Mouse (Mus musculus) brown adipose tissue, adult 24 weeks (tissue): ENCODE results near the gene Fam131c. TPM values are rescaled to one million over a fixed set of nuclear protein-coding genes. Genes with fewer than 3 reads are reported as not detected.

Experiments
- H3K27ac ChIP-seq: fragments of 200-500 bp; replicated peaks from 2 replicates; pipeline ENCODE4 v1.5.1; 2012; ENCODE audit warnings: low read depth, mild to moderate bottlenecking, low read length
- H3K4me1 ChIP-seq: fragments of 200-500 bp; 2 replicates; pipeline ENCODE4 v1.6.1; 2012; ENCODE audit warnings: low read length, mixed read lengths; ENCODE audit not compliant: control insufficient read depth, insufficient read depth, insufficient read length
- H3K4me3 ChIP-seq: fragments of 200-500 bp; 2 replicates; pipeline ENCODE4 v1.5.1; 2012; ENCODE audit warnings: low read depth, mild to moderate bottlenecking, low read length, moderate library complexity; ENCODE audit not compliant: insufficient read depth
- polyA plus RNA-seq: library from polyadenylated mRNA; stranded (reverse); fragments of >200 nt; gene quantifications from 2 replicates; pipeline ENCODE4 v1.2.4, GENCODE M21; 2012; ENCODE audit not compliant: missing spikeins, insufficient read depth, insufficient read length

Gene Fam131c
- polyA plus RNA-seq, result 1.3 TPM in 1 of 2 replicates, not detected in the other

DNA sequence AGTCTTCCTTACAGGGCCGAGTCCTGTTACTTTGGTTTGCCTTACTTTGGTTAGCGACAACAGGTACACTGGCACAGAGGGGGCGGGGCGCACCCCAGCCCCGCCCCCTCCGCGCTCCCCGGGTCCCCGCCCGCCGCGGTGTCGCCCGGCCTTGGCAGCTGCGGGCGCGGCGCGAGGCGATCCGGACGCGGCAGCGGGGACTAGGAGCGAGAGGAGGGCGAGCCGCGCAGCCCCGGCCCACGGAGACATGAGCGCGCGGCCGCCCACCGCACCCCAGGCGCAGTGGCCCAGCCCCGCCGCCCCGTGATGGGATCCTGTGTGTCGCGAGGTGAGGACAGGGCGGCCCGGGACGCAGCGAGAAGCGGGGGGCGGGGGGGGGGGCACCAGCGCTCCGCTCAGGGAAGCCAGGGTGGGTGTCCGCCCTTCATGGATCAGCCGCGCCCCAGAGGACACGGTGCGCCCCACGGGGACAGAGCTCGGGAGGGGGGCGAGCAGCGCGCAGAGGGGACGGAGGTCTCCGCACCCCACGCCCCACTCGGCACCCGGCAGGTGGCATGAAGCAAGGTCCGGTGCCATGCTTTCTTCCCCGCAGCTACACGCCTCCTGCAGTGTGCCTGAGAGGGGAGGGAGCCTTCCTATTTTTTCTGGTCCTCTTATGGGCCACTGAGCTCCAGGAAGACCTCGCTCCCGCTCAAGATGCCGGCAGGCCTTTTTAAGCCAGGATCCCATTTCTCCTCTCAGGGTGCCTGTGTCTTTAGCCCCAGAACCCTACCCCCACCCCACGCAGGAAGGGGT is at the start of gene Fam131c:
Gene Fam131c (plus strand): TSS at position 224 of the 795 bp plus-strand sequence.
- Histone ChIP-seq H3K27ac (no peak within 1 kb of the TSS), H3K4me3 (peak within 1 kb of the TSS; percentile 38), H3K4me1 (no peaks in the 10 kb centered on the region)

DNA sequence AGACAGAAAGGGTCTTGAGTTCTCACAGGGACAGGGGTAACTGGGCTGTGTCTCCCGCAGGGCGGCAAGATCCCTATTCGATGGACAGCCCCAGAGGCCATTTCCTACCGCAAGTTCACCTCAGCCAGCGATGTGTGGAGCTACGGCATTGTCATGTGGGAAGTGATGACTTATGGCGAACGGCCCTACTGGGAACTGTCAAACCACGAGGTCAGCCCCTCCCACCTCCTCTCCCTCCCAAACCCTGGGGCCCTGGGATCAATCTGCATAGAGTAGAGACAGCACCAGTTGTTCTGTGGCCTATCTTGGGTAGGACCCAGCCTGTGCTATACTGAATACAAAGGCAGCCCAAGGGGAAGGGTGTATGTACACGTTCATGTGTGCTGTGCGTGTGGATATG is 45.5 kb upstream of the Fam131c start:
- Histone ChIP-seq H3K27ac (no peak overlapping the region), H3K4me1 (peaks cover 9% of the 10 kb centered on the region; the same call in 1 of the 2 replicates), H3K4me3 (no peak overlapping the region)

DNA sequence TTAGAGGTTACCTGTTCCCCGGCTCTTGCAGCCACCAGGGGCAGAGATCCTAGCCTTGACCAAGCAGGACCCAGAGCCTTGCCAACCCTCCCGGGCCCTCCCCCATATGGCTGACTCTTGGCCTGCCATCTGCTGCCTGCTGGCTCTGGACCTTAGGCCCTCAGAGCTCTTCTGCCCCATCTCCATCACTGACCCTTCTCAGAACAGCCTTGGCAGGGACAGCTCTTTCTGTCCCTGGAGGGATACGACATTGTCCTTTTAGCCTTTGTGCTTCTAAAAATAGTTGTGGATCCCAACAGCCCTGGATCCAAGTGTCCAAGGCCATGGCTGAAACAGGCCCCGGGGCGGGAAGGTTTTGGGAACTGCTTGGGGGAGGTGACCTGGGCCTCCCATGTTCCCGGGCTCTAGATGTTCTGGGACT is 43.2 kb upstream of the Fam131c start:
- Histone ChIP-seq H3K4me3 (no peak overlapping the region), H3K4me1 (peaks cover 9% of the 10 kb centered on the region; the same call in 1 of the 2 replicates), H3K27ac (peak overlapping the region; percentile 58; the same call in 1 of the 2 replicates)

DNA sequence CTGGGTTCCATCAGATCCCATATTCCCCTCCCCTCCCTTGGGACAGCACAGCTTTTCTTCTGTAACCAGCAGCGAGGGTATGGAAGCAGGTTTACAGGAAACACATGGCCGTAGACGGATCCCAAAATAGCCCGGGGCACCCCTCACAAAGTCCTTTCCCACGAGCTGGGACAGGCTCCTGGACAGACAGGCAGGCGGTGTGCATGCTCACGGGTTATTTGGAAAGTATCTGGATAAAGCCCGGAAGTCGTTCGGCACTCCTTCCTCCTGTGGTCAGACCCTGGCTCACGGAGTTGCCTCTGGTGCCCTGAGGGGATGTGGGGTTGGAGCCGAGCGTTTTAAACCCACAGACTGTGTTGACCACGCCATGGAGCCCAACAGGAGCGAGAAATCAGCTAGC is 42.4 kb upstream of the Fam131c start:
- no peak overlapping the region for H3K4me3 ChIP-seq
- peaks cover 9% of the 10 kb centered on the region; the same call in 1 of the 2 replicates for H3K4me1 ChIP-seq
- H3K27ac ChIP-seq, result peak overlapping the region; percentile 58

DNA sequence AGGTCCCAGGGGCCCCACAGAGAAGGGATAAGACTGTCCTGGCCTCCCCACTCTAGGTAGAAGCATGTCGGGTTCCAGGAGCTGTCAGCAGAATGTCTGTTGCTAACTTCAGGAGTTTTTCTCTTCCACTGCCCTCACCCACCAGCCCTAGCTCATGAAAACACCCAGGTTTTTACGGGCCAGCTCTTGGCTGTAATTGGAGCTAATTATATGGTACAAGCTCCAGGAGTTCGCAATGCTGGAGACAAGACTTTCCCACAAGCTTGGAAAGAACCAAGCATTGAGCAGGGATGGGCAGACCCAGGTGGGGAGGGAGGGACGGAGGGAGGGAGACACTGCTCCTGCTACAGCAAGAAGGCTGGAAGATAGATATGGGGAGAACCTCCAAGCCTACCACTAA is 40.9 kb upstream of the Fam131c start:
- H3K4me3 ChIP-seq, result no peak overlapping the region
- peaks cover 9% of the 10 kb centered on the region; the same call in 1 of the 2 replicates for H3K4me1 ChIP-seq
- H3K27ac ChIP-seq, result no peak overlapping the region

DNA sequence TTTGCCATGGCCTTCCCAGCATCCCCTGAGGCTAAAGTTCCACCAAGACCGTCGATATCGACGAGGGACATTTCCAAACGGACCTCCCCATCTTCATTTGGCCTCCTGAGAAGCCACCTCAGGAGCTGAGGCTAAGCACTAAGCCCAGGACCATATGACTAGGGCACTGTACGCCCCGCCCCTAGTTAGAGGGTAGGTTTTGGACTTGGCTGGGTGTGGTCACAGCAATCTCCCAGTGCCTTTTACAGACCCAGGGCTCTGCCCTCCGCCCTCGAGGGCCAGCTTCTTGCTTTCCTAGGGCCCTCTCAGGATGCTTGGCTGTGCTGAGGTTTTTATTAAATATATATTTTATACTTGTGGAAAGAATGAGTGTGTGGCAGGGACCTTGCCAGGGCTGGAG is 39.3 kb upstream of the Fam131c start:
- peaks cover 9% of the 10 kb centered on the region; the same call in 1 of the 2 replicates for H3K4me1 ChIP-seq
- no peak overlapping the region for H3K4me3 ChIP-seq
- no peak overlapping the region for H3K27ac ChIP-seq

DNA sequence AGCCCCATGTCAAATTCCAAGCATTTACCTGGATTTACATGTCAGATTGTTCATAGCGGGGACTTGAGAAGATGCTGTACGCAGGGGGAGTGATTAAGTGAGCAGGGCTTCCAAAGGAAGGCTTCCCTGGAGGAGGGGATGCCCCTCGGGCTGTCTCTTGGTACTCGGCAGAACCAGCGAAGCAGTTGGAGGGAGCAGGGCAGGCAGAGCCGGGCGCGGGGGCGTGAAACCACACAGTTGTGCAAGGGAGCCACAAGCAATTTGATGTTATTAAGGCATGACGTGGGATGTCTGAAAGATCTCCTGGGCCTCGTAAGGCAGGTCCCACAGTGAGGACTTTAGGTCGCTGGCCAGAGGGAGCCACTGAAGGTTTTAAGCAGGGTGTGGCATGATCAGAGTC is 38.1 kb upstream of the Fam131c start:
- Histone ChIP-seq H3K27ac (no peak overlapping the region), H3K4me3 (no peak overlapping the region), H3K4me1 (0 out of 2 replicates have a peak, but pooled peaks cover 2% of the 10 kb centered on the region)

DNA sequence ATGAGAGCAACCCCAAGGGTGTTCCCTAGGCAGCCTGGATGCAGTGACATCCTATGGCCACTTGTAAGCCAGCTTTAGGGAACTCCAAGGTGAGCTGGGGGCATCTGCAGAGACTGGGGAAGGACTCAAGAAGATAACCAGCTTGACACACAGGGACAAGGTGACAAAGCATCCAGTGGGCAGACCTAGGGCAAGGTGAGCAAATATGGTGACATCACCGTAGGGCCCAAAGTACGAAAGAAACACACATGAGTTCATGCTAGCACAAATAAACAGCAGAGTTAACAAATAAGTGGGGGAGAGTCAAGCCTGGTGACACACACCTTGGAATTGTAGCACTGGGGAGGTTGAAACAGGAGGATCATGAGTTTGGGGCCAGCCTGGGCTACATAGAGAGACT is 36.6 kb upstream of the Fam131c start:
- H3K4me1 ChIP-seq, result no peaks in the 10 kb centered on the region
- H3K27ac ChIP-seq, result no peak overlapping the region
- no peak overlapping the region for H3K4me3 ChIP-seq

DNA sequence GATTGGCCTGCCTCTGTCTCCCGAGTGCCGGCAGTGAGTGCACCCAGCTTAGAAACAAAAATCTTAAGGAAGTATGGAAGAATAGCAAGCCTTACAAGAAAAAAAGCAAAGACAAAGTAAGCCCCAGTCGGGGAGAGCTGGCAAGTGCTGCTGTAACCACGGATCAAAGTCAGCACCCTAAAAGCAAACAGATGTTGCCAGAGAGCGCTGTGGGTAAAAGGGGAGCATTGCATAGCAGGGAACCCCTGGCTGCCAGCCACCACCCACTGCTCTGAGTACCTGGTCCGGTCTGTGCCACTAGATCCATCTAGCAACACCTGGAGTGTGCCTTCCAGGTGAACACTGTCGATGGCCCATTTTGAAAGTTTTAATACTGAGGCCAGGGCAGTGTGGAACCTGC is 35.8 kb upstream of the Fam131c start:
- Histone ChIP-seq H3K27ac (no peak overlapping the region), H3K4me3 (no peak overlapping the region), H3K4me1 (no peaks in the 10 kb centered on the region)

DNA sequence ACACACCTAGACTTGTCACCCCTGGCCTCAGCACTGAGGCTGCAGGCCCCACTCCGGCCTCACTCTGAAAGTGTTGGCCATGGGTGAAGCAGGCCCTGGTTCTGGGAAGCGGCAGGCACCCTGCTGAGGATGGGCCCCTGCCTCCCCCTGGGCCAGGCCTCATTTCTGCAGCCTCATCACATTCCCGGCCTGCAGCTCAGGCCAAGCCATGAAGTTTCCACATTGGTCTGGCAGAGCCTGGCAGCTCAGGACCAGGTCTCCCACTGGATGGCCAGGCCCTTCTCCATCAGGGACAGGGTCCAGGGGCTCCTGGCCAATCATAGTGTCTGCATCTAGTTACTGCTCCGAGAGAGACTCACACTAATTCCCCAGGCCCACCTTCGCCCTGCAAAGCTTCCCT is 33.3 kb upstream of the Fam131c start:
- no peak overlapping the region for H3K4me3 ChIP-seq
- H3K4me1 ChIP-seq, result no peaks in the 10 kb centered on the region
- H3K27ac ChIP-seq, result no peak overlapping the region

DNA sequence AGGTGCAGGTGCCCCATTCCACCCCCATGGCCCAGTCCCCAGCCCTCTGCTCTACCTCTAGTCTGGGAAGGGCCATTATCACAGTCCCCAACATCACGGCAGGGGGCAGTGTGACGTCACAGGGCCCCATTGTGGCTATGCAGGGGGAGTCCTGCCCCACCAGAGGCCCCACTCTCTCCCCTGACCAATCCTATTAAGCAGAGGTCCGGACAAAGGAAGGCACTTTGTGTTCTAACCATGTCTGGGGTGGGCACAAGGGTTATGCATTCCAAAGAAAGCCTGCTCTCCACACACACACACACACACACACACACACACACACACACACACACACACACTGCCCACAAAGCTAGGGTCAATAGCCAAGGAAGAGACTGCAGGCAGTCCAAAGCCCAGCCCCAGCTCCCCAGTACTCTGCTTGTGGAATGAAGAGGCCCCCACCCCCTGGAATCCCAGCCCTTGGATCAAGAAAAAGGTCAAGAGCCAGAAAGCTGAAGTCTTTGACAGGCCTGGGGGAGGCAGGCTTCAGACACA is 32.7 kb upstream of the Fam131c start:
- H3K4me3 ChIP-seq, result no peak overlapping the region
- H3K27ac ChIP-seq, result no peak overlapping the region
- H3K4me1 ChIP-seq, result no peaks in the 10 kb centered on the region

DNA sequence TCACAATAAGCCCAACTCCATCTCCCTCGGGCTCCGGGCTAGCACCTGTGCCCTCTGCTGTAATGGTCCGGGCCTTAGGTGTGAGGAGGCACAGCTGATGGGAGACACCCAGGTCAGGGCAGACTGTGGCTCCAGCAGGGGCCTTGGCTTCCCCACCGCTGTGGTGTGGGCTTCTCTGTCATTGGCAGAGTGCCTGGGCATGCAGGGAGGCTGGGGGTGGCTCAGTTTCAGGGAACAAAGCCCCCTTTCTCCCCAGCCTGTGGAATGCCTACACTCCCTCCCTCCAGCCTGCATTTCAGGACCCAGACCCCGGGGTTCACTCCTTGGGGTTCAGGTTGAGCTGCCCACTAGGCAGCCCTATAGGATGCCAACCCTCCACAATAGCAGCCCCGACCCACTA is 31.8 kb upstream of the Fam131c start:
- Histone ChIP-seq H3K27ac (no peak overlapping the region), H3K4me1 (no peaks in the 10 kb centered on the region), H3K4me3 (no peak overlapping the region)

DNA sequence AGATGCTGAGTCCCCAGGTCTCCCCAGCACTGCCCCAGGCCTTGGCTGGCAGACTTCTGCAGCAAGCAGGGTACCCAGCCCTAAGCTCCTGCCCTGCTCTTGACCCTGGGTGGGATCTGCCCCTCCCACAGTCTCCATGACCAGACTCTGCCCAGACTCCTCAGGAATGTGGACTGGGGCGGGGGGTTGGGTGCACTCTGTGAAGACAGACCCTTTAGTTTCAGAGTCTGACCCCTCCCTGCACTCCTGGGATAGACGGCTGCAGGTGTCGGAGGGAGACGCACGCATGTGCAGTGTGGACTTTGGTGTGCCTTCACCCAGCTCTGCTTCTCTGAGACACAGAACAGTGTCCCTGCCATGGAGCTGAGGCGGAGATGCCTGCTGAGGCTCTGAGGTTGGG is 30.0 kb upstream of the Fam131c start:
- Histone ChIP-seq H3K4me3 (no peak overlapping the region), H3K27ac (no peak overlapping the region), H3K4me1 (no peaks in the 10 kb centered on the region)

DNA sequence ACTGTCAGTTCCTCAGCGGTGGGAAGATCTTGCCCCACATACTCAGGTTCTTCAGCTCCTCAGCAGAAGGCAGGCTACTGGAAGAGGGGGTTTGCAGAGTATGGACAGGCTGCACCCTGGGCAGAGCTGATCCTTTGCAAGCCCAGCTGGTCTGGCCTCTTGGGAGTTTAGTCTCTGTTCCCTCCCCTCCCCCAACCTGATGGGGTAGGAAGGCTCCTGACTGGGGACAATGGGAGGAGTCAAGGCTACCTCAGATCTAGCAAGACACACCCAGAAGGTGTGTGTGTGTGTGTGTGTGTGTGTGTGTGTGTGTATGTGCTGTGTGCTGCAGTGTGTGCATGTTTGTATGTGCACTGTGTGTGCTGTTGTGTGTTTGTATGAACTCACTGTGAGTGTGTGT is 29.2 kb upstream of the Fam131c start:
- H3K4me3 ChIP-seq, result no peak overlapping the region
- H3K27ac ChIP-seq, result no peak overlapping the region
- H3K4me1 ChIP-seq, result no peaks in the 10 kb centered on the region

DNA sequence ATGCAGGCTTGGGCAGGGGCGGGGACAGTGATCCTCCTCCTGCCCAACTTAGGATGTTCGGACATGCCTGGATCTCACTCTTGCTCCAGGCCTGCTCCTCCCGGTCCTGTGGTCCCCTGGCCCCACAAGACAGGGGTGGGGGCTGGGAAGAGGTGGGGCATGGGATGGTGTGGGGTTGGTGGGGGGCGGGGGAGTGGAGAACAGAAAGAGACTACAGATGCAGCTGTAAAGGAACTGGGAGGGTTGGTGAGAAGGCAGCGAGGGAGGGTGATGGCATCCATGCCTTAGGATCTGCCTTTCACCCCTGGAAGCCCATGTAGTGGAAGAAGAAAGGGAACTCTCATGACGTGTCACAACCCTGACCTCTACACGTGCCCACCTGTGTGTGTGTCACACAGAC is 26.5 kb upstream of the Fam131c start:
- Histone ChIP-seq H3K27ac (no peak overlapping the region), H3K4me1 (no peaks in the 10 kb centered on the region), H3K4me3 (no peak overlapping the region)

DNA sequence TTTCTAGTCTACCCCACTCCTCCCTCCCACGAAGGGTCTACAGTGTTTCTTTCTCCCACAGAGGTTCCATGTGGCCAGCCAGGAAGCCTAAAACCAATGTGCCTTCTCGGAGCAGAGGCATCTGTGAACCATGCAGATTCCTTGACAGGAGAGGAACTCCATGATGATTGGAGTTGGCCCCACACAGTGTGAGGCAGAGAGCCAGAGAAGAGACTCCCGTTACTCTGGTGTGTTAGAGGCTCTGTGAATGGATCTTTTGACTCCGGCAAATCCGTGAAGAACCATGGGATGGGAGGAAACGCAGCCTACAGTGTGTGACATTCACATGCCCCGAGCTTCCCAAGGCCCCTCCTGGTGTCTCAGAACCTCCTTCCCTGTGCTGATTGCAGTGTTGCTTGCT is 24.5 kb upstream of the Fam131c start:
- no peaks in the 10 kb centered on the region for H3K4me1 ChIP-seq
- H3K27ac ChIP-seq, result no peak overlapping the region
- H3K4me3 ChIP-seq, result no peak overlapping the region
